Mouse (Mus musculus): ENCODE measurements around the gene Edf1. TPM values are rescaled to one million over a fixed set of nuclear protein-coding genes. Genes with fewer than 3 reads are reported as not detected.

Gene Edf1
- polyA plus RNA-seq, 1 experiment from 2014 or later, result 356 TPM

DNA sequence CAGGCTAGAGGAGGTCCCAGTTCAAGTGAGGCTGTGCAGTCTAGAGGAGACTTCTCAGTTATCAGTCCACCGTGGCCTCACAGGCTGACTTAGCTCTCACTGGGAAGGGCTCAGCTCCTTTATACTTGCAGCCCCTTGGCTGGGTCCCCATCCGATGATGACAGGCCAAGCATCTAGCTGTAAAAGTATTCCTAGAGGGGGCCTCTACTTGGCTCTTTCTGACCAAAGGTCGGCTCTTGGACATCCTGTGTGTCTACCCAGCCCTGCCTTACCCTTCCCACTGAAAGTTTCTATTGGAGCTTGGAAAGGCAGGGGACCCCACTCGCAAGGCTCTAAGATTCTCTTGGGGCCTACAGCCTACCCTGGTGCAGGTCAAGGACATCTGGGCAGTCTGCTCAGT is 13.6 kb downstream of the Edf1 start:
- Histone ChIP-seq H3K27me3 (ENCODE audit: control insufficient read depth, insufficient read depth, low read length) (peaks cover 5% of the 10 kb centered on the region), H3K4me2 (no peak overlapping the region), H3K9ac (ENCODE audit: low read depth, low read length) (no peak overlapping the region), H3K9me3 (replicated peaks; ENCODE audit: control insufficient read depth, low read length) (no peaks in the 10 kb centered on the region), H3K27ac (ENCODE audit: low read depth, low read length) (no peak overlapping the region), H3K36me3 (ENCODE audit: control insufficient read depth, insufficient read depth, low read length) (peaks cover 11% of the 10 kb centered on the region; the same call in 1 of the 2 replicates), H3K4me1 (ENCODE audit: control insufficient read depth, insufficient read depth, low read length) (peaks cover 21% of the 10 kb centered on the region), H3K4me3 (ENCODE audit: low read depth, low read length) (no peak overlapping the region)
- ATAC-seq (replicated peaks; ENCODE audit: insufficient number of reproducible peaks, low FRiP score, low TSS enrichment), result no peak
- WGBS (ENCODE audit: insufficient replicate concordance), result 83% methylated on average over 4 of the region's 4 CpGs

DNA sequence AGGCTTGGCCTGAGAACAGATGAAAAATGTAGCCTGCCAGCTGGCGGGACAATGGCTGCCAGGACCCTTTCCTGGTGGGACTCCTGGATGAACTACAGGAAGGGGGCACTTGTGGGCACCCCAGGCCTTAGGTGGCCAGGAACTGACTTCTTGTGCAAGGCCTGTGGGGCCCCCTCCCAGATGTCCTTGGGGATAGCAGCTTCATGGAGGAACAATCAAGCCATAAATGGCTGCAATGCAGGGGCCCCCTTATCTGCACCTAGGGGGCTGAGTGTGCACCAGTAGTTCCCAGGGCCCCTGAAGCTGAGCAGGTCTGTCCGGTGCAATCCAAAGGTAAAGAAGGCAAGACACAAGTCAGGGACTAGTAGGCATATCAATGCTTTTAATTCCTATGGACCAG is 15.4 kb downstream of the Edf1 start:
- H3K9ac ChIP-seq (ENCODE audit: low read depth, low read length), result peak overlapping the region; percentile 43; the same call in 1 of the 2 replicates

DNA sequence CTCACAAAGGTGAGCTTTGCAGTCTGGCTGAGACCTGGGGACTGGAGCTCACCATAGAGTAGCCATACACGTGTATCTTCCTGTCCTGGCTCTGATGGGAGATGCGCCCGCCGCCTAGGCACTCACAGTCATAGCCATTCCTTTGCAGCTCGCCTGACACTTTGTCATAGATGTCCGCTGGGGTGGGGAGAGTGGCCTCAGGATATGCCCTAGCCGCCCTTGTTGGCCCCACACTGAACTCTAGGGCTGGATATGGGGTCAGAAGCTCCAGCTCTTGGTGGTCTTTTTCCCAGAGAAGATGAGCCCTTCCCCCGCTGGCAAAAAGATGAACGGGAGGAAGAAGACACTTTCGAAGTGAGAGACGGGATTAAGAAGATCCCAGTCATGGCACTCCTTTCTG is 16.5 kb downstream of the Edf1 start:
- 14% methylated on average over 11 of the region's 11 CpGs for WGBS (ENCODE audit: insufficient replicate concordance)

More for the DNA sequence above, 15.4 kb downstream of the Edf1 start:
- Histone ChIP-seq H3K4me1 (ENCODE audit: control insufficient read depth, insufficient read depth, low read length) (peaks cover 31% of the 10 kb centered on the region), H3K27ac (ENCODE audit: low read depth, low read length) (no peak overlapping the region), H3K4me3 (ENCODE audit: low read depth, low read length) (no peak overlapping the region), H3K9me3 (replicated peaks; ENCODE audit: control insufficient read depth, low read length) (no peaks in the 10 kb centered on the region), H3K36me3 (ENCODE audit: control insufficient read depth, insufficient read depth, low read length) (0 out of 2 replicates have a peak, but pooled peaks cover 8% of the 10 kb centered on the region), H3K27me3 (ENCODE audit: control insufficient read depth, insufficient read depth, low read length) (peaks cover 24% of the 10 kb centered on the region), H3K4me2 (peak overlapping the region; percentile 83)
- no peak for ATAC-seq (replicated peaks; ENCODE audit: insufficient number of reproducible peaks, low FRiP score, low TSS enrichment)
- WGBS (ENCODE audit: insufficient replicate concordance), result 83% methylated on average over 2 of the region's 2 CpGs

GRCm38 (mm10) chr2:25574579-25575431 is 17.2 kb downstream of the Edf1 start, which contains the start of the genes Mamdc4 and Phpt1:
Gene Mamdc4 (minus strand): TSS chr2:25574845.
Gene Phpt1 (minus strand): TSS chr2:25575224.
- H3K36me3 ChIP-seq (ENCODE audit: control insufficient read depth, insufficient read depth, low read length), result 0 out of 2 replicates have a peak, but pooled peaks cover under 1% of the 10 kb centered on the region
- peak within 1 kb of the TSS; percentile 74 for H3K9ac ChIP-seq (ENCODE audit: low read depth, low read length)
- peak within 1 kb of the TSS; percentile 83 for H3K4me2 ChIP-seq
- peaks cover 45% of the 10 kb centered on the region for H3K4me1 ChIP-seq (ENCODE audit: control insufficient read depth, insufficient read depth, low read length)
- H3K9me3 ChIP-seq (replicated peaks; ENCODE audit: control insufficient read depth, low read length), result no peaks in the 10 kb centered on the region
- ATAC-seq (replicated peaks; ENCODE audit: insufficient number of reproducible peaks, low FRiP score, low TSS enrichment), result peak; percentile 93
- peaks cover 41% of the 10 kb centered on the region for H3K27me3 ChIP-seq (ENCODE audit: control insufficient read depth, insufficient read depth, low read length)
- WGBS (ENCODE audit: insufficient replicate concordance), result under 1% methylated on average over 41 of the region's 45 CpGs
- H3K27ac ChIP-seq (ENCODE audit: low read depth, low read length), result peak within 1 kb of the TSS; percentile 82
- peak within 1 kb of the TSS; percentile 60 for H3K4me3 ChIP-seq (ENCODE audit: low read depth, low read length)

More for the DNA sequence above, 16.5 kb downstream of the Edf1 start:
- peaks cover 40% of the 10 kb centered on the region for H3K4me1 ChIP-seq (ENCODE audit: control insufficient read depth, insufficient read depth, low read length)
- peak overlapping the region; percentile 74 for H3K9ac ChIP-seq (ENCODE audit: low read depth, low read length)
- peaks cover 35% of the 10 kb centered on the region for H3K27me3 ChIP-seq (ENCODE audit: control insufficient read depth, insufficient read depth, low read length)
- H3K27ac ChIP-seq (ENCODE audit: low read depth, low read length), result peak overlapping the region; percentile 82; the same call in 1 of the 2 replicates
- H3K36me3 ChIP-seq (ENCODE audit: control insufficient read depth, insufficient read depth, low read length), result 0 out of 2 replicates have a peak, but pooled peaks cover 7% of the 10 kb centered on the region
- no peak for ATAC-seq (replicated peaks; ENCODE audit: insufficient number of reproducible peaks, low FRiP score, low TSS enrichment)
- peak overlapping the region; percentile 60 for H3K4me3 ChIP-seq (ENCODE audit: low read depth, low read length)
- H3K4me2 ChIP-seq, result peak overlapping the region; percentile 83
- H3K9me3 ChIP-seq (replicated peaks; ENCODE audit: control insufficient read depth, low read length), result no peaks in the 10 kb centered on the region

DNA sequence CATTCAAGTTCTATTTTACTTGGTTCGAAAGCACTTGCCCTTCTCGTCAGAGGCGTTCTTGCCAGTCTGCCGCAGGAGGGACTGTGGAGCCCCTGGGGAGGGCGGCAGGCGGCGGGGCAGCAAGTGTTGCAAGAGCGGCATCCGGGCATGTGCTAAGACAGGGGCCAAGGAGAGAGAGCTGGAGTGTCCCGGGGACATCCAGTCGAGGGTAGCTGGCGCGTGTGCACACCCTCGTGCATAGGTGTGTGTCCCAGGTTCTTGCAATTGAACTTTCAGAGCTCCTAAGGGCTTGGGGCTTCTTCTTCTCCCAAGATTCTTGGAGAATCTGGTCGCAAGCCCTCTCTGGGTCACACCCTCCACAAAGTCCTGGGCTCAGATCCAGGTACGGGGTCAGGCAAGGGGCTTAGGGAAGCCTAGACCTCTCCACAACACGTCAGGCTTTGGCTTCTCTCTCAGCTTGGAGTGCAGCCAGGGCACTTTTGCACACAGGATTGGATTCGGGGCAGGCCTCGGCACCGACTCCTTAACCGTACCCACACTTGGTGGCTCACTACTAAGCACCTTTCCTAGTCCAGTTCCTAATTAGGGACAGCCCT is 17.9 kb downstream of the Edf1 start:
- ATAC-seq (replicated peaks; ENCODE audit: insufficient number of reproducible peaks, low FRiP score, low TSS enrichment), result no peak
- Histone ChIP-seq H3K4me3 (ENCODE audit: low read depth, low read length) (peak overlapping the region; percentile 60), H3K27ac (ENCODE audit: low read depth, low read length) (peak overlapping the region; percentile 67; the same call in 1 of the 2 replicates), H3K36me3 (ENCODE audit: control insufficient read depth, insufficient read depth, low read length) (no peaks in the 10 kb centered on the region), H3K4me1 (ENCODE audit: control insufficient read depth, insufficient read depth, low read length) (peaks cover 48% of the 10 kb centered on the region), H3K9ac (ENCODE audit: low read depth, low read length) (peak overlapping the region; percentile 63), H3K27me3 (ENCODE audit: control insufficient read depth, insufficient read depth, low read length) (peaks cover 49% of the 10 kb centered on the region), H3K4me2 (peak overlapping the region; percentile 83), H3K9me3 (replicated peaks; ENCODE audit: control insufficient read depth, low read length) (no peaks in the 10 kb centered on the region)
- 12% methylated on average over 21 of the region's 21 CpGs for WGBS (ENCODE audit: insufficient replicate concordance)

GRCm38 (mm10) chr2:25576028-25576850 is 18.6 kb downstream of the Edf1 start:
- no peak overlapping the region for H3K27ac ChIP-seq (ENCODE audit: low read depth, low read length)
- H3K4me1 ChIP-seq (ENCODE audit: control insufficient read depth, insufficient read depth, low read length), result peaks cover 49% of the 10 kb centered on the region
- WGBS (ENCODE audit: insufficient replicate concordance), result 74% methylated on average over 16 of the region's 16 CpGs
- H3K4me3 ChIP-seq (ENCODE audit: low read depth, low read length), result no peak overlapping the region
- H3K9me3 ChIP-seq (replicated peaks; ENCODE audit: control insufficient read depth, low read length), result no peaks in the 10 kb centered on the region
- H3K27me3 ChIP-seq (ENCODE audit: control insufficient read depth, insufficient read depth, low read length), result peaks cover 52% of the 10 kb centered on the region
- no peaks in the 10 kb centered on the region for H3K36me3 ChIP-seq (ENCODE audit: control insufficient read depth, insufficient read depth, low read length)
- no peak for ATAC-seq (replicated peaks; ENCODE audit: insufficient number of reproducible peaks, low FRiP score, low TSS enrichment)
- H3K4me2 ChIP-seq, result no peak overlapping the region
- H3K9ac ChIP-seq (ENCODE audit: low read depth, low read length), result no peak overlapping the region

DNA sequence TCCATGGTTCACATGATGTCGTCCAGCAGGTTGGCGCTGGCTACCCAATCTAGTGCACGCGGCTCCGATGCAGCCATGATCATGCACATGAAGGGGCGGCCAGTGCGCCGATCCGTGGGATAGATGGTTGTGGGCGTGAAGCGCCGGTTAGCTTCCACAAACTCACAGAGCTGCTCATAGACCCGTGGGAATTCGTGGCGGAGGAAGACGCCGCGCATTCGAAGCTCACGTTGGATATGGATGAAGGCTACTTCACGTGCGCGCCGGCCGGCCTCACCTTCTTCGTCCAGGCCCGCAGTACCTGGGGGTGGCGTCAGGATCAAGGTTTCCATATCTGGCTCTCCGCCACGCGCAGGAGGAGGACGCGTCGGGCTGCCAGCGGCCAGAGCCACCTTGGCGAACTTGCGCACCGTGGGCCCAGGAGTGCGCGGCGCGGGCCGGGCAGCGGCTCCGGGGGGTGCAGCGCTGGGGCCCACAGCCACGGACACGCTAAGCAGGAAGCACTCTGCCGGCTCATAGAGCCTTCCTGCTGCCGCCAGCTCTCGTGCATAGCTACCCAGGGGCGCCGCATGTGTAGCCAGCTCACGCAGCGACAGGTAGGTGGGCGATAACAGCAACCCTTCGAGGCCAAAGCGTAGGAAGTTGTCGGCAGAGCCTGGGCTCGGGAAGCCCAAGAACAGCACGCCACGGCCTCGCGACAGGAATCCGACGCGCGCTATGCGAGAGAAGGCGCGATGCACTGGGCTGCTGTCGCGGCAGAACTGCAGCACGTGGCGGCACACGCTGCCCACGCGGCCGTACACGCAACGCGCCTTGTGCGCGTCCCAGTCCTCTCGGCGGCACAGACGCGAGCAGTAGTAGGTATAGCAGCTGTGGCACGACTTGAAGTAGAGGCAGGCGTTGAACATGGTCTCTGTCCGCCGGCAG is 19.6 kb downstream of the Edf1 start:
- H3K9ac ChIP-seq (ENCODE audit: low read depth, low read length), result no peak overlapping the region
- peak overlapping the region; percentile 14 for H3K4me3 ChIP-seq (ENCODE audit: low read depth, low read length)
- H3K27me3 ChIP-seq (ENCODE audit: control insufficient read depth, insufficient read depth, low read length), result peaks cover 52% of the 10 kb centered on the region
- 12% methylated on average over 92 of the region's 92 CpGs for WGBS (ENCODE audit: insufficient replicate concordance)
- peaks cover 56% of the 10 kb centered on the region for H3K4me1 ChIP-seq (ENCODE audit: control insufficient read depth, insufficient read depth, low read length)
- no peak overlapping the region for H3K27ac ChIP-seq (ENCODE audit: low read depth, low read length)
- no peak for ATAC-seq (replicated peaks; ENCODE audit: insufficient number of reproducible peaks, low FRiP score, low TSS enrichment)
- no peaks in the 10 kb centered on the region for H3K9me3 ChIP-seq (replicated peaks; ENCODE audit: control insufficient read depth, low read length)
- H3K36me3 ChIP-seq (ENCODE audit: control insufficient read depth, insufficient read depth, low read length), result no peaks in the 10 kb centered on the region
- peak overlapping the region; percentile 52 for H3K4me2 ChIP-seq

All from heart, embryonic 11.5 days (tissue).